Mouse (Mus musculus) liver, embryonic 14.5 days (tissue): ENCODE data around the gene Spata19. TPM values are rescaled to one million over a fixed set of nuclear protein-coding genes. Genes with fewer than 3 reads are reported as not detected.

Experiments
- ATAC-seq: fragments of 200-750 bp; cut with Nextera tagmentation; 2 replicates; pipeline ENCODE4 v1.8.0; 2017; ENCODE audit warnings: moderate number of reproducible peaks, mild to moderate bottlenecking, moderate library complexity; ENCODE audit not compliant: insufficient read depth
- DNase-seq, 3 experiments: peaks; one replicate each; pipeline ENCODE4 v3.0.0-alpha.2; 2012 to 2013; ENCODE audit warnings: low read depth in 3 of 3, low spot score in 3 of 3
- H3K27ac ChIP-seq: fragments of 300-500 bp; sonication (generic); 2 replicates; pipeline ENCODE4 v1.5.1; 2014; ENCODE audit warnings: moderate library complexity, mild to moderate bottlenecking, control low read depth, inconsistent platforms
- H3K27me3 ChIP-seq: fragments of 300-500 bp; sonication (generic); 2 replicates; pipeline ENCODE4 v1.6.1; 2014; ENCODE audit warnings: mild to moderate bottlenecking, low read length, moderate library complexity; ENCODE audit not compliant: control insufficient read depth, insufficient read depth
- H3K36me3 ChIP-seq: fragments of 300-500 bp; sonication (generic); replicated peaks from 2 replicates; pipeline ENCODE4 v1.6.1; 2014; ENCODE audit warnings: low read depth; ENCODE audit not compliant: control insufficient read depth, insufficient read depth
- H3K4me1 ChIP-seq, 2 experiments: fragments of 200-500 bp in 1 of 2; fragments of 300-500 bp in 1 of 2; sonication (generic) in 1 of 2; replicated peaks; 2 replicates each; pipeline ENCODE4 v1.6.1; 2012 to 2014; ENCODE audit warnings: antibody characterized with exemption in 1 of 2, inconsistent platforms in 1 of 2, low read length in 1 of 2; ENCODE audit not compliant: control insufficient read depth in 2 of 2, insufficient read depth in 2 of 2
- H3K4me2 ChIP-seq: fragments of 300-500 bp; sonication (generic); 2 replicates; pipeline ENCODE4 v1.6.1; 2014; ENCODE audit warnings: low read depth, mild to moderate bottlenecking, control low read depth, moderate library complexity
- H3K4me3 ChIP-seq, 2 experiments: fragments of 200-500 bp in 1 of 2; fragments of 300-500 bp in 1 of 2; sonication (generic) in 1 of 2; 2 replicates each; pipeline ENCODE4 v1.5.1; 2012 to 2014; ENCODE audit warnings: low read depth in 2 of 2, low read length in 2 of 2, mild to moderate bottlenecking in 2 of 2, control low read depth in 1 of 2, inconsistent platforms in 1 of 2, moderate library complexity in 1 of 2; ENCODE audit not compliant: insufficient read depth in 1 of 2
- H3K9ac ChIP-seq: fragments of 300-500 bp; sonication (generic); replicated peaks from 2 replicates; pipeline ENCODE4 v1.6.1; 2014; ENCODE audit warnings: mild to moderate bottlenecking, control low read depth, moderate library complexity
- H3K9me3 ChIP-seq: fragments of 300-500 bp; sonication (generic); 2 replicates; pipeline ENCODE4 v1.6.1; 2016; ENCODE audit warnings: low read length, mixed read lengths; ENCODE audit not compliant: control insufficient read depth
- CTCF ChIP-seq: IDR thresholded peaks from 2 replicates; pipeline ENCODE4 v1.5.1; 2016; ENCODE audit warnings: antibody characterized with exemption, low read depth, control low read depth
- EP300 ChIP-seq: IDR thresholded peaks from 2 replicates; pipeline ENCODE4 v1.6.1; 2016; ENCODE audit warnings: antibody characterized with exemption, low read depth
- WGBS: fragments of 180-500 bp; shearing (Covaris S2); extraction: QIAGEN DNeasy Blood & Tissue Kit; methylation state at CpG from one replicate; pipeline ENCODE4 v1.1.7; 2014; ENCODE audit not compliant: insufficient replicate concordance; 5-methylcytosine and 5-hydroxymethylcytosine counted together
- polyA plus RNA-seq, 2 experiments: library from polyadenylated mRNA; depleted of rRNA in 1 of 2; stranded (reverse) in 1 of 2; unstranded in 1 of 2; fragments of >200 nt; fragmentation: Nextera tagmentation in 1 of 2; extraction: Ambion mirVana in 1 of 2; gene quantifications; 2 replicates each; pipeline versions ENCODE4 v1.2.1 to v1.2.3; 2012 to 2014

Gene Spata19
- polyA plus RNA-seq, 2 experiments, result not detected

DNA sequence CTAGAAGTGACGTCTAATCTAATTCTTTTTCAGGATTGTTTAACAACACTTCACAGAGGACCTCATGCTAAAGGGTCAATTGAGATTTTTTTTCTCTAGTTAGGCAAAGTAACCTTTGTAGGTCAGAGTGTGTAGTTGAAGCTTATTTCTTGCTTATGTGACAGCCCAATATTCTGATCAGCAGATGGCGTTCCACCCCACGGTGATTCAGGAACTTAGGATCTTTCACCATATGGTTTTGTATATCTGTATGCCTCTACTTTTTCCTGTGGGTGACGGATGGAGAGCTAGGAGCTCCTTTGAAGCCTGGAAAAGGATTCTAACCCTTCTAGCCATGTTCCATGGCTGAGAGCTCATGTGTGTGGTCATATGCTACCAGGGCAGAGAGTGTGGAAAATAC, 27.9 kb downstream of the Spata19 start:
- DNase-seq (no peak), ATAC-seq (no peak)
- Histone ChIP-seq H3K9ac (no peak overlapping the region), H3K9me3 (no peaks in the 10 kb centered on the region), H3K36me3 (no peaks in the 10 kb centered on the region), H3K4me2 (no peak overlapping the region), H3K27me3 (no peaks in the 10 kb centered on the region), H3K4me1 (no peaks in the 10 kb centered on the region), H3K4me3 (no peak overlapping the region), H3K27ac (no peak overlapping the region)
- 57% methylated on average over 4 of the region's 4 CpGs for WGBS
- TF ChIP-seq EP300 (no peak), CTCF (no peak)

DNA sequence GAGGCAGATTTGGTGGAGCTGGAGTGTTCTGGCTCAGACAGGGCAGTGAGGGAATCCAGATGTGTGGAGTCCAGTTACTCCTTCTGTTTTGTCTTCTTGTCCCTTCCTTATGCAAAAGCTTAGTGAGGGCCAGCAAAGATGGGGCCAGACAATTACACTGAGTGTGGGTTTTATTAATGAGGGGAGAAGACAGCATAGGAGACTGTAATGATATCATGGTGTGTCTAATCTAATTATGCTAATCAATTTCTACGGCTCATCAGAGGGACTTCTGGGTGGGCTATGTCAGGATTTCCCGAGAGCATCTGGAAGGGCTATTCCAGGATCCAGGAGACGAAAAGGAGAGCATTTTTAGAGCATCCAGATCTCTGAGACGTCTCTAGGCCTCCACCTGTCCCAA, 32.0 kb downstream of the Spata19 start:
- no peak for TF ChIP-seq CTCF
- TF ChIP-seq EP300, result no peak
- no peaks in the 10 kb centered on the region for H3K4me1 ChIP-seq
- no peak overlapping the region for H3K27ac ChIP-seq
- DNase-seq (no peak), ATAC-seq (no peak)
- no peaks in the 10 kb centered on the region for H3K36me3 ChIP-seq
- no peaks in the 10 kb centered on the region for H3K27me3 ChIP-seq
- 39% methylated on average over 4 of the region's 4 CpGs for WGBS
- no peak overlapping the region for H3K9ac ChIP-seq
- H3K9me3 ChIP-seq, result no peaks in the 10 kb centered on the region
- no peak overlapping the region for H3K4me2 ChIP-seq
- no peak overlapping the region for H3K4me3 ChIP-seq

DNA sequence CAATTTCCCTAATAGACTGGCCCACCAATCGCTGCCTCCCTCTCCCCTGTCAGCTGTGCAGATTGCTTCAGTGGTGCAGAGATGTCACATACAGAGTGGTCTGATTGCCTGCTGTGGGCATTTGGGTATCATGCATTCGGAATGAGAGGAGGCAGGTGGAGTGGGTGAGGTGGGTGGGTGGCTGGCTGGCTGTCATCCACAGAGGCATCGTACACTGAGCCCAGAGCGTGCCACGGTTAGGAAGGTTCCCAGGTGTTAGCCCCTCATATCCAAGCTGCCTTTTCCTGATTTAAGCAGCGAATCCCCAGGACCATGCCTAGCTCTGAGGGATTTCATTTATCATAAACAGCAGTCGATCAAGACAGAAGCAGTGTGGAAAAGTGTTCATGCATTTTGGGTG, 36.7 kb downstream of the Spata19 start:
- no peak overlapping the region for H3K4me3 ChIP-seq
- no peak overlapping the region for H3K9ac ChIP-seq
- no peak for TF ChIP-seq EP300
- TF ChIP-seq CTCF, result no peak
- WGBS, result 54% methylated on average over 7 of the region's 7 CpGs
- H3K27ac ChIP-seq, result no peak overlapping the region
- H3K36me3 ChIP-seq, result no peaks in the 10 kb centered on the region
- ATAC-seq (no peak), DNase-seq (no peak)
- H3K4me1 ChIP-seq, result no peaks in the 10 kb centered on the region
- no peaks in the 10 kb centered on the region for H3K9me3 ChIP-seq
- H3K4me2 ChIP-seq, result no peak overlapping the region
- no peaks in the 10 kb centered on the region for H3K27me3 ChIP-seq

DNA sequence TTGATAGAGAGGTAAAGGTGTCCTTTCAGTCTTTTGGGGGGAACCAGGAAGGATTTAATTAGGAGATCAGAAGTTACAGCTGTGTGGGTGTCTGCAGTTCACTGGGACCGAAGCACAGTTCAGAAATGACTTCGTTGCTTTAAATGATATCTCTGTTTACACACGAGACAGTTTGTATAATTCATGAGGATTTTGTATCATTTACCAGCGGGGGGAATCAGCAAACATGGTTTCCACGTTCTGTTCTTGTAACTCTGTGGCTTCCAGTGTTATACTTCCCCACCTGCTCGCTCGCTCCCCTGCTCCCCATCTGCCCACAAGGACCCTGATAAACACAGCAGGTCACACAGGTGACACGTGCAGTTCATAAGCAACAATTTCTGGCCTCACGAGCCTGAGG, 39.3 kb downstream of the Spata19 start:
- Histone ChIP-seq H3K36me3 (no peaks in the 10 kb centered on the region), H3K4me2 (no peak overlapping the region), H3K4me3 (no peak overlapping the region), H3K9me3 (no peaks in the 10 kb centered on the region), H3K9ac (no peak overlapping the region), H3K4me1 (no peaks in the 10 kb centered on the region), H3K27ac (no peak overlapping the region), H3K27me3 (no peaks in the 10 kb centered on the region)
- no peak for TF ChIP-seq CTCF
- TF ChIP-seq EP300, result no peak
- DNase-seq, result no peak
- no peak for ATAC-seq
- 49% methylated on average over 9 of the region's 9 CpGs for WGBS

DNA sequence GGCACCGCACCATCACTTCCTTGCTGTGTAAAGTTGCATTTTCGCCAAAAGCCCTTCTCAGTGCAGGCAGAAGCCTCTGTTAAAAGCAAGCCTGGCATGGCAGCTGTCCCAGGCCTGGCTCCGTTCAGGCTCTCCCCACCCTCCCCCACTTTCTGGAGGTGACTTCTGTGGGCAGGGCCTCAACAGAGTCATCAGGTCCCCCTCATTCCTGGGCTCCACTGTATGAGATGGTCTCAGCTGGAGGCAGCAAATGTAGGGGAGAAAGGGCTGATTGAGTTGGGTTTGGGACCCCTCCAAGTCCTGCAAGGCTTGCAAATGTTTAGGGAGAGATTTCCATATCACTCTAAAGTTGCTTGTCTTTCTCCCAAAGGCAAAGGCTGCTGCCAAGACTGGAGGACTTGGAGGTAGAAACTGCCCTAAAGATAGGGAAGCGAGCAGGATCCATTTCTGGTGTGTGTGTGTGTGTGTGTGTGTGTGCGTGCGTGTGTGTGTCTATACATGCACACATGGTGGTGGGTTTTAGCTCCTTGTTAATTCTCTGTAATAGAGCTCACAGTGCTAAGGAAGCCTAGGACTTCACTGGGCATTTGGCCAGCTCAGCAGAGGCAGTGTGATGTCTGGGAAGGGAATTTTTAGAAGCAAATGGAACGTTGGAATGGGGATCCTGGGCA, 40.9 kb downstream of the Spata19 start:
- whole genome bisulfite sequencing, result 42% methylated on average over 7 of the region's 7 CpGs
- H3K9ac ChIP-seq, result no peak overlapping the region
- no peak for DNase-seq
- H3K27me3 ChIP-seq, result no peaks in the 10 kb centered on the region
- no peak for ATAC-seq
- TF ChIP-seq CTCF (no peak), EP300 (no peak)
- H3K4me1 ChIP-seq, result no peaks in the 10 kb centered on the region
- no peaks in the 10 kb centered on the region for H3K36me3 ChIP-seq
- H3K27ac ChIP-seq, result no peak overlapping the region
- no peaks in the 10 kb centered on the region for H3K9me3 ChIP-seq
- no peak overlapping the region for H3K4me3 ChIP-seq
- no peak overlapping the region for H3K4me2 ChIP-seq
